Mouse (Mus musculus) MN1 (cell line): ENCODE results near the gene Crhbp.

Experiments used
- DNase-seq: peaks from one replicate; pipeline ENCODE4 v3.0.0-alpha.2; 2016; ENCODE audit warnings: low spot score

Gene Crhbp

DNA sequence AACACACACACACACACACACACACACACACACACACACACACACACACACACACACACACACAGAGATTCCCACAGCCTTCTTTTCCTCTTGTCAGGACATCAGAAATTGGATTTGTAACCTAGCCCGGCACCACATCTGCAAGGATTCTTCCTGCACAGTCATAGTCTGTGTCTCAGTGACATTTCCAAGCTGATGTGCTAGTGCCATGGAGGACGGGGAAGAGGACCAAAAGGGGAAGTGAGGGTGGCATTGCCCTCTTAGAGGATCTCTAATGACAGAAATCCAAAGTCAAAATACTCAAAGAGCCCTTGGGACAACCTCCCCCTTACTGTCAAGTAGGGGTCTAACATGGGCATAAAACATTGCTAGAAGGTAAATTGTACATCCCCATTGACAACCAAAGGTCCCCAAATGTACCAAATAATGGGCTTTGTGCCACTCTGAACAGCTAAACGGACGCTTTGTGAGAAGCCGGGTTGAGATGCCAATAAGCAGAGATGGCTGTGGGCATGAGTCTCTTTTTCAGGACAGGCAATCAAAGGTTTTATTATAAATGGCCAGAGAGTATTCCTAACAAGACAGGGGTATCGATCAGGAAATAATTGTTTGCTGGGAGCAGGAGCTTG, 26.0 kb downstream of the Crhbp start:
- no peak for DNase-seq

DNA sequence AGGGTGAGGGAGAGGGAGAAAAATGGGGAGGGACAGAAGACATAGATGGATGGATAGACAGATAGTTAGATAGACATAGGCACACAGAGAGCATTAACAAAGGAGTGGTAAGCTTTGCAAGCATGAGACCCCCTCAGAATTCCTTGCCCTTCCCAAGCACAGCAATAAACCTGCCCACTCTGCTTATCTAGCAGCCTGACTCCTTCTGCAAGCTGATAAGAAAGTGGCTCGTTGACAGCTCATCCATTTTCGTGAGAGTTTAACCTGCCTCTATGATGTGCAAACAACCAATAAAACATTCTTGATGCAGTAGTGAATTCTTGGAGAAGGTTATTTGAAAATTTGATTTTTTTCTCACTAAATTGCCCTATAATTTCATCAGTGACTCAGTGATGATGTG, 32.5 kb downstream of the Crhbp start:
- no peak for DNase-seq

DNA sequence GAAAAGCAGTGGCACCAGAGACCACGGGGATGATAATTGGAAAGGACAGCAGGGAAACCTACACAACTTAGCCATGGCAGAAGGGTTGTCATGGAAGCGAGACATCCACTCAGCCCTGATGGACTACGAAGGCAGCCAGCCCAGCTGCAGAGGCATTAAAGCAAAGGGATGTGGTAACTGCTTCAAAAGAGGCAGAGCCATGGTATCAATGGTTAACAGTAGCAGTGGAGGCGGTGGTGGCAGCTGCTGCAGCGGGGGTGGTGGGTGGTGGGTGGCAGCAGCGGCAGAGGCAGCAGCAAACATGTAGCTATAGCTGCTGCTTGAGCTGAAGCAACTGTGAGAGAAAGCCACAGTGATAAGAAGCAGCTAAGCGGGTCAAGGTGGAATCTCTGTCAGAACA, 51.5 kb downstream of the Crhbp start:
- DNase-seq = no peak

DNA sequence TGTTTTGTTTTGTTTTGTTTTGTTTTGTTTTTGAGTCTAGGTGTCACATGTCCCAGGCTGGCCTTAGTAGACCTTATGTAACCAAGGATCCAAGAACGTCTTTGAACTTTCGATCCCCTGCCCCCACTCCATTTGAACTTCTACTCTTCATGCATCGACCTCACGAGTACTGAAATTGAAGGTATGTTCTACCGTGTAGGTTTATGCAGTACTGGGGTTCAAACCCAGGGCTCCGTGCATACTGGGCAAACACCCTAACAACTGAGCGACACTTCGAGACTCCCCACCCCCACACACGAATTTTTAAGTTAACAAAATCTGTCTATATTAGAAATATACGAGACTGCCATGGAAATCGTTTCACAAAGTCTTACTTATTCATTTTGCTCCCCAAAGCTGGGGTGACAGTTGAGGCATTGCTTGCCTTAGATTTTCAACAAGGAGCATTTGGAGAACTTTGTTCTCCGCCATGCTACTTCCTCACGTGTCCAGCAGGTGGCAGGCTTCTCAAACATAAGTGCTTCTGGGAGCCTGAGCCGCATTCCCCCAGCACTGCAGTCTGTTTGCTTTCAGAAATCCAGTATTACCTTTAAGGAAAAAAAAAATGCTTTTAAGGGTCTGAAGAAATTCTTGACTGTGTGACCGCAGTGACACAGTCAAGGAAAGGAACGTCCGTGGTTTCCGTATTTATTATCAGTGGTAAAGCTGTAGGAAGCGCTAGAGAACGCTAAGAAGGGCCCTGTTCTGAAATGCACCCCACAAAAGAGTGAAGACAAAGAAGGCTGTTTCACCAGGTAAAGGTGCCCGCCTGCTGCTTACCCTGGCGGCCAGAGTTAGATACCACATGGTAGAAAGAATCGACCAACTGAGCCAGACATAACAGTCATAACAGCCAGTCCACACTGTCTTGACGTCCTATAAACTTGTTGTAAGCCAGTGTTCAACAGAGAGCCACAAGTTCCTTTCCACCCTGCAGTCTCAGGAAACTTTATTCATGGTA, 54.6 kb downstream of the Crhbp start:
- peak; percentile 79 for DNase-seq

DNA sequence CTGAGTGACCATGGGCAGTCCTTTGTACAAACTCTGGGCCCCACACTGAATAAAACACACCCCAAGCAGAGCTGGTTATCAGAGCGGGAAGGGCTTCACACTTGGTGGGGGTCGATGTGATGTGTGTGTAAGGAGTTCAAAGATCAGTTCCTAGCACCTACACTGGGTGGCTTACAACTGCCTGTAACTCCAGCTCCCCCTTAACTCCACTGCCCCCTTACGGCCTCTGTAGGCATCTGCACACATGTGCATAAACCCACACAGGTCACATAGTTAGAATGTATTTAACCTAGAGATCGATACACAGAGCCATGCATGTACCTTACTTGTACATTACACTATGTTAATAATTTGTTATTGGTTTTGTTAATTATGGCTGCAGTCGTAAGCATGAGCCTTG, 56.5 kb downstream of the Crhbp start:
- no peak for DNase-seq

DNA sequence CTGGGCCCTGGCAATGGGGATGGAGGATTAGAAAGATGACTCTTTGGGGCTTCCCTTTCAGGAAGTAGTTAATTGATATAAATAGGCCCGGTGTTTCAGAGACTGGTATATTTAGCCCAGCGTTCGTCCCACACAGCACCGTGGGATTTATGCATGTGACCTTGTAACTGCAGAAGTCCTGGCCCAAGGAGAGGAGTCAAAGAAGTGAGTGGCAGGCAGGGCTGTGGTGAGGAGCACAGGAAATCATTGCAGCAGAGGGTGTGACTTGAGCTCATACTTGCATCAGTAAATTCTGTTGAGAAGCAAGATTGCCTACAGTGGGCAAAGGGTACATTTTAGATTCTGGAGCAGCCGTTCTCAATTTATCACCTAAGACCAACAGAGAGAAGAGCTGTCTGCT, 62.3 kb downstream of the Crhbp start:
- DNase-seq = no peak
